Mouse (Mus musculus) stomach, embryonic 16.5 days (tissue): ENCODE measurements at regions not wholly inside any gene's neighbourhood (a gene's known extent, or its start where the extent isn't known, plus 50 kb on each side); places are given as distances from the start of the nearest gene placed in this dataset.

Experiments used
- ATAC-seq: fragments of 200-750 bp; cut with Nextera tagmentation; 2 replicates; pipeline ENCODE4 v1.8.0; 2017; ENCODE audit warnings: moderate number of reproducible peaks, moderate TSS enrichment; ENCODE audit not compliant: insufficient read depth, low FRiP score
- H3K27ac ChIP-seq: fragments of 300-500 bp; sonication (generic); 2 replicates; pipeline ENCODE4 v1.5.1; 2014; ENCODE audit warnings: low read length
- H3K27me3 ChIP-seq: fragments of 300-500 bp; sonication (generic); 2 replicates; pipeline ENCODE4 v1.6.1; 2014; ENCODE audit warnings: low read length, control low read depth, mixed read lengths; ENCODE audit not compliant: control insufficient read depth, insufficient read depth
- H3K36me3 ChIP-seq: fragments of 300-500 bp; sonication (generic); 2 replicates; pipeline ENCODE4 v1.6.1; 2014; ENCODE audit warnings: low read length; ENCODE audit not compliant: control insufficient read depth, insufficient read depth
- H3K4me1 ChIP-seq: fragments of 300-500 bp; sonication (generic); 2 replicates; pipeline ENCODE4 v1.6.1; 2014; ENCODE audit warnings: low read length, control low read depth, mixed read lengths; ENCODE audit not compliant: control insufficient read depth, insufficient read depth
- H3K4me2 ChIP-seq: fragments of 300-500 bp; sonication (generic); 2 replicates; pipeline ENCODE4 v1.6.1; 2014; ENCODE audit warnings: low read depth, low read length, mixed read lengths
- H3K4me3 ChIP-seq: fragments of 300-500 bp; sonication (generic); replicated peaks from 2 replicates; pipeline ENCODE4 v1.5.1; 2014; ENCODE audit warnings: mild to moderate bottlenecking, low read length
- H3K9ac ChIP-seq: fragments of 300-500 bp; sonication (generic); 2 replicates; pipeline ENCODE4 v1.6.1; 2014; ENCODE audit warnings: low read length
- H3K9me3 ChIP-seq: fragments of 300-500 bp; sonication (generic); replicated peaks from 2 replicates; pipeline ENCODE4 v1.6.1; 2016; ENCODE audit warnings: low read length, control low read depth; ENCODE audit not compliant: control insufficient read depth
- WGBS: fragments of 180-500 bp; shearing (Covaris S2); extraction: QIAGEN DNeasy Blood & Tissue Kit; methylation state at CpG from one replicate; pipeline ENCODE4 v1.1.7; 2014; 5-methylcytosine and 5-hydroxymethylcytosine counted together

DNA sequence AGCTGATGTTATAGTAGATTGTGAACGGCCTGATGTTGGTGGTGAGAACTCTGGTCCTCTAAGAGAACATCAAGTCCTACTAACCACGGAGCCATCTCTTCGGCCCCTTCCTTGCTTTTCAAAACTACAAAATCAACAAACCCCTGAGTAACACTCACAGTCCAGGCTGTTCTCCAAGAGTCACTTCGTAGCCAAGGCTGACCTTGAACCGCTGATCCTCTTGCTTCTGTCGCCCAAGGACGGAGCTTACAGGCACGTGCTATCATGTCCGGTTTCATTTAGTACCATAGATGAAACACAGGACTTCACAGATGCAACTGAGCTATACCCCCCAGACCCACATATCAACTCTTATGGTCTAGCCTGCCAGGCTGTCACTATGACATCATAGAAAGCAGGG lies 279.4 kb downstream of the Hlx start:
- no peak for ATAC-seq
- Histone ChIP-seq H3K4me2 (no peak overlapping the region), H3K36me3 (no peaks in the 10 kb centered on the region), H3K27me3 (peaks cover 3% of the 10 kb centered on the region), H3K9me3 (no peaks in the 10 kb centered on the region), H3K4me3 (no peak overlapping the region), H3K27ac (no peak overlapping the region), H3K4me1 (0 out of 2 replicates have a peak, but pooled peaks cover 3% of the 10 kb centered on the region), H3K9ac (no peak overlapping the region)
- WGBS, result 89% methylated on average over 9 of the region's 9 CpGs

DNA sequence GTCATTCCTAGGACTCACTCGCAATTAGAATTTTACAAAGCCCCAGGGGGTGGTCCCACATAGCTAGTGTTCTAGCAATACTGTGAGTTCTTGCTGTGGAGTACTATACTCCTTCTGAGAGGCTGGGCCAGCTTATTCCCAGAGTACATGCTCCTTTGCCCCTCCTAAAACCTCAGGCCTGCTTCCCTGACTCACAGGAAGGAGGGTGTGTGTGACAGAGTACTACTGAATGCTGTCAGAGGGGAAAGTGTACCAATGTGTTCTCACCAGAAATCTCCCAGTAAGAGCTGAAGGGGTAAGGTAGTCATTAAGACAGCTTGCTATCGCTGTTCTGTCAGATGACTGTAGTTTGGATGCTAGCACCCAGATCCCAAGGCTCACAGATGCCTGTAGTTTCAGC lies 280.7 kb downstream of the Hlx start:
- no peak overlapping the region for H3K4me3 ChIP-seq
- no peak overlapping the region for H3K9ac ChIP-seq
- H3K9me3 ChIP-seq, result no peaks in the 10 kb centered on the region
- no peaks in the 10 kb centered on the region for H3K36me3 ChIP-seq
- no peak for ATAC-seq
- H3K4me1 ChIP-seq, result 0 out of 2 replicates have a peak, but pooled peaks cover 3% of the 10 kb centered on the region
- 82% methylated on average over 2 of the region's 2 CpGs for WGBS
- no peak overlapping the region for H3K4me2 ChIP-seq
- peaks cover 3% of the 10 kb centered on the region for H3K27me3 ChIP-seq
- no peak overlapping the region for H3K27ac ChIP-seq

DNA sequence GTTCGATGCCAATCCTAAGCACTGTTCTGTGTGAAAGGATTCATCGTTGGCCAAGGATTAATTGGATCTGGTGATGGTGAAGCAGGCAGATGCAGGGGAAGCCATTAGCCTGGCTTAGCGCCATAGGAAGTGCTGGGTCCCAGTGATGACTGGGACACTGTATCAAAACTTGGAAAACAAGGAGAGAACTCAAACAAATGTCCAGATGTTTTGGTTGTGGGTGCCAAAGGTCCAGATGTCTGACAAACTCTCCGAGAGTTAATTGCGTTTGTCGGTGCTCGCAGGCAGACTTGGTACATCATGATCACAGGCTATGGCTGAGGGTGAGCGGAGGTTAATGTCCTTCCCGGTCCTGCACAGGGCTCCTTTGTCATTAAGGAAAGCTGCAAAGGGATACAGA lies 283.4 kb downstream of the Hlx start:
- Histone ChIP-seq H3K9me3 (no peaks in the 10 kb centered on the region), H3K27me3 (peaks cover 6% of the 10 kb centered on the region), H3K4me3 (no peak overlapping the region), H3K27ac (no peak overlapping the region), H3K36me3 (no peaks in the 10 kb centered on the region), H3K4me2 (no peak overlapping the region), H3K4me1 (0 out of 2 replicates have a peak, but pooled peaks cover 3% of the 10 kb centered on the region), H3K9ac (no peak overlapping the region)
- no peak for ATAC-seq
- WGBS, result 49% methylated on average over 9 of the region's 9 CpGs

DNA sequence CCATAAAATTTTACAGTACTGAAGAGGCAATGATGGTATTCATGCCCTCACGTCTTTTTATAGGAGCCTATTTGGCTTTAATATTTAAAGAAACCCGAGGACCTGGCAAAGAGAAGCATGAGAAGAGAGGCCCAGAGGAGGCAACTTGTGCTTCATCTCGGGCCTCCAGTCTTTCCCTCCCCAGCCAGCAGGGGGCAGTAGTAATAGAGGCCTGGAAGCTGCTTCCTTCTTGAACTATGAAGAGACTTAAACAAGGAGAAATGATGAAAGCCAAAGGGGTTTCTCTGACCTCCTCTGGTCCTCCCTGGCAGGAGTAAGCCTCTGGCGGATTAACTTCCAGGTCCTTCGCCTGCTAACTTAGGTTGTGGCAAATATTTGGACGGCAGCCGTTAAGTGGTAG lies 284.5 kb downstream of the Hlx start:
- H3K9me3 ChIP-seq, result no peaks in the 10 kb centered on the region
- 0 out of 2 replicates have a peak, but pooled peaks cover 3% of the 10 kb centered on the region for H3K4me1 ChIP-seq
- ATAC-seq, result no peak
- no peak overlapping the region for H3K9ac ChIP-seq
- no peak overlapping the region for H3K4me2 ChIP-seq
- no peak overlapping the region for H3K27ac ChIP-seq
- no peak overlapping the region for H3K4me3 ChIP-seq
- no peaks in the 10 kb centered on the region for H3K36me3 ChIP-seq
- 58% methylated on average over 7 of the region's 7 CpGs for WGBS
- peaks cover 6% of the 10 kb centered on the region for H3K27me3 ChIP-seq

DNA sequence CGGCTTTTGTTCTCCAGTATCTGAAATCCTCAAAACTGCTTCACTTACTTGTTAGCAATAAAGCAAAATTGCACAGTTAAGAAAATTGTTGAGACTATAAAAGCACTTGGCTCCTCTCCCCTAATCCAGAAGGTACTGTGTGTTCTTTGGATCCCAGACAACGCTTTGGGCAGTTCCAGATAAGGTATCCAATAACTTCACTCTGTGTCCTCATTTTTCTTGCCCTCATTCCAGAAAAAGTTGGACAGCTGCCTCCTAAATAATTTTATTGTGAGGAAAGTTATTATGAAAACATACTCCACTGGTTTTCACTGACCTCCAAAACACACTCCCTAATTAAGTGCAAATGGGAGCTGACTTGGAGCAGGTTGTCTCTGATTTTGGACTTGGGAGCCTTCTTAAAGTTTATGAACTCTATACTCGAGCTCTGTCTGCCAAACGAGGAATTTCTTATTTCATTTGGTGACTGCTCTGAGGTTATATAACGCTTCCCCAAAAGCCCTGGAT lies 285.2 kb downstream of the Hlx start:
- no peak overlapping the region for H3K9ac ChIP-seq
- H3K27ac ChIP-seq, result no peak overlapping the region
- whole genome bisulfite sequencing, result 44% methylated on average over 5 of the region's 5 CpGs
- 0 out of 2 replicates have a peak, but pooled peaks cover 3% of the 10 kb centered on the region for H3K4me1 ChIP-seq
- no peaks in the 10 kb centered on the region for H3K9me3 ChIP-seq
- H3K27me3 ChIP-seq, result peaks cover 6% of the 10 kb centered on the region
- H3K4me2 ChIP-seq, result no peak overlapping the region
- no peak for ATAC-seq
- no peaks in the 10 kb centered on the region for H3K36me3 ChIP-seq
- H3K4me3 ChIP-seq, result no peak overlapping the region

DNA sequence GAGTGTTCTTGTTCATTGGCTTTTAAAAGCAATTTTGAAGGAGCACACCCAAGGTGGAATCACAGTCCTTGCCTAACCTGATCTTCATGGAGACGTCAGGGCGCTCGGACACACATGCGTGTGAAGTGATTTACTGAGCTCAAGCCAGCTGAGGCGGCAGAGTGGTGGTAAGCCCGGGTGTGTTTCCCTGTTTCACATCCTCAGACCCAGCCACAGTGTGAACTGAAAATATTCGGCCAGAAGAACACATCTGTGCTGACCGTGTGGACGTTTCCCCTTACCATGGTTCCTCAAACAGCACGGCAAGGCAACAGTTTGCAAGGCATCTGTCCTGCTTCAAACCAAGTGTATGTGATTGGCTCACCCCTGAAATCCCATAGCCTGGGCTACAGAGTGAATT lies 288.2 kb downstream of the Hlx start:
- Histone ChIP-seq H3K36me3 (no peaks in the 10 kb centered on the region), H3K9ac (no peak overlapping the region), H3K27ac (no peak overlapping the region), H3K9me3 (no peaks in the 10 kb centered on the region), H3K4me3 (no peak overlapping the region), H3K4me1 (0 out of 2 replicates have a peak, but pooled peaks cover 3% of the 10 kb centered on the region), H3K4me2 (no peak overlapping the region), H3K27me3 (peaks cover 3% of the 10 kb centered on the region; the same call in 1 of the 2 replicates)
- no peak for ATAC-seq
- 83% methylated on average over 10 of the region's 10 CpGs for WGBS

DNA sequence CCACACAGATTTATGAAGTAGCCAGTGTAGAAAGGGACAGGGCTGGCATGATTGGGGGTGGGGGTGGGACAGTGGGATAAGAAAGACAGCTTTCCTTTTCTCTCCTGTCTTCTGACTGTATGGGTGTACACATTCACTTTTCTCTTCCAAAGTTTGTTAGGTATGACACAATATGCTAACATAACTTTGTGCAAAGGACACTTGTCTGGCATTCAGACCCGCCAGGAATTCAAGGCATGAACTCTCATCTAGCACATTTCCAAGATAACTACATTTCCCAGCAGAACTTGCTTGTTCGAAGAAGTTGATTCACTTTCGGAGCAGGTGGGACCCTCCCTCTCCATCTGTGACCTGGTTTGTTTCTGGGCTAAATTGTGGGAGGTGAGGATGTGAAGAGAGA lies 289.7 kb downstream of the Hlx start:
- Histone ChIP-seq H3K27me3 (peaks cover 3% of the 10 kb centered on the region; the same call in 1 of the 2 replicates), H3K9ac (no peak overlapping the region), H3K36me3 (no peaks in the 10 kb centered on the region), H3K4me2 (no peak overlapping the region), H3K9me3 (no peaks in the 10 kb centered on the region), H3K27ac (no peak overlapping the region), H3K4me1 (no peaks in the 10 kb centered on the region), H3K4me3 (no peak overlapping the region)
- no peak for ATAC-seq
- WGBS, result 65% methylated on average over 3 of the region's 3 CpGs

DNA sequence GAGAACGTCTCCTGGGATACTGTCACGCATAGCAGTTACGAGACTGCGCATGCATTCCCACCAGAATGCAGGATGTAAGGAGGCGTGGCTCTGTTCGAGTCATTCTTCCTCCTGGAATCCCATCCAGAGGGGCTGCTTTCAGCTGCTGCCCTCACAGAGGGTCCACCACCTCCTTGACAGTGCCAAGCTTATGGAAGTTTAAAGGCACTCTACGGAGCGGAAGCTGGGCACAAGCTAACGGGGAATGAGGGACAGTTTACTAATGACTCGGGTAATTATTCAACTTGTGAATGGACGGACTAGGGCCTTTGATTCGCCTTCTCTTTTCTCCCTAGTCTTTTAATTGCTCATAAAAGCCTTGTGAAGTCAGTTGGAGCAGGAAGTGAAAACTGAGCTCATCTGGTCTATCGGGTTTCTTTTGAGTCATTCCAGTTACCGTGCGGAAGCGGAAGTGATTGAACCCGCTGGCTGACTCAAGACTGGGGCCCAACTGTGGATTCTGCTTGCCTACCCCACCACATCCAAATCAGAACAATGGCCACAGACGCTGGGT lies 291.3 kb downstream of the Hlx start:
- Histone ChIP-seq H3K9ac (no peak overlapping the region), H3K36me3 (no peaks in the 10 kb centered on the region), H3K4me3 (0 out of 2 replicates have a peak overlapping the region, but pooled peaks have one; percentile 5), H3K4me2 (peak overlapping the region; percentile 41), H3K27me3 (peaks cover 3% of the 10 kb centered on the region; the same call in 1 of the 2 replicates), H3K27ac (0 out of 2 replicates have a peak overlapping the region, but pooled peaks have one; percentile 32), H3K9me3 (no peaks in the 10 kb centered on the region), H3K4me1 (no peaks in the 10 kb centered on the region)
- WGBS, result 44% methylated on average over 18 of the region's 18 CpGs
- ATAC-seq, result no peak

DNA sequence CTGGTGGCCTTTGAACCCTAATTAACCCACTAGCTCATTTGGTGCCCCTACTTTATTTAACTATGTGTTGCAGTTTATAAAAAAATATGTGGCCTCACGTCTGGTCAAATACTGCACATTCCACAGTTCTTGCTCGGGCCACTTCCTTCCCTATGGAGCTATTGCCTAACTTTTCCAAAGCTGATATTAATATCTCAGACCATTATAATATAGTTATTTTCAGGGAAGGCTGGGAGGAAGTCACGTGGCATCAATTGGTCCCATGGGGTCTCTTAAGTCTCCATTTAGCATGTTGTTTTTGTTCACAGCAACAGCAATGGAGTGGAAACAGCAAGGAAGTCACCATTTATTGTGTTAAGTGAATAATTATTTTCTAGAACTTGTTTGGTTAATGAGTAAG lies 292.9 kb downstream of the Hlx start:
- Histone ChIP-seq H3K4me1 (no peaks in the 10 kb centered on the region), H3K9ac (no peak overlapping the region), H3K4me2 (no peak overlapping the region), H3K9me3 (no peaks in the 10 kb centered on the region), H3K27ac (no peak overlapping the region), H3K4me3 (no peak overlapping the region), H3K27me3 (peaks cover 3% of the 10 kb centered on the region; the same call in 1 of the 2 replicates), H3K36me3 (no peaks in the 10 kb centered on the region)
- ATAC-seq, result no peak
- 50% methylated on average over 3 of the region's 3 CpGs for WGBS
